Mouse (Mus musculus): ENCODE data around the gene Galnt18.

DNA sequence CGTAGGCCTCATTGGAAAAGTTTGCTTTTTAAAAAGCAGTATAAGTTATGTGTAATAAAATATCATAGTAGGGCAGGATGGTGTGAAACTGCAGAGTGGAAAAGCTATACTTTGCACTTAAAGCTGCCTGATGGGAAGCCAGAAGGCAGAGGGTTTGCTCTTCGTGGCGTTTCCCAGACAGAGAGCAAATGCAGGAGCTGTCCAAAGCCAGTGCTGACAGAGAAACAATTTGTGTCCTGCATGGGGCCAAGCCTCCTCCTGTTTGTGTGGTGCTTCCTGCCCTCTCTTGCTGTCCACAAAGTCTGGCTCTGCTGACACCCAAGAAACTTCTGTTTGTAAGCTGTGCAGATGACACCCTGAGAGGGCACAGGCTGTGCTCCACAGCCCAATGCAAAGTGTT is 220.8 kb downstream of the Galnt18 start:
- TF ChIP-seq CTCF (IDR thresholded peaks at IDR 0.05; ENCODE audit: extremely low read depth, insufficient read depth, insufficient read length, insufficient replicate concordance): no peak
- TF ChIP-seq POLR2A (IDR thresholded peaks at IDR 0.05; ENCODE audit: low read depth, low read length): no peak

Measured in spleen, adult 2 months (tissue).